Comparison of ENCODE assay signal across 10 mouse cellular contexts in genomic region chr11:78358330-78359007, GRCm38 (mm10). TPM values are rescaled to one million over a fixed set of nuclear protein-coding genes. Genes with fewer than 3 reads are reported as not detected.
DNase-seq lines count a peak whose midpoint lies in the region; ATAC-seq and TF ChIP-seq lines count a peak whose summit lies in the region.
"Had no signal": no experiment of that assay in that cellular context is flagged by ENCODE, and none has a peak within 500 bp of the region (broad histone marks: within the 10 kb centered on the region; RNA-seq: fewer than 3 reads in every experiment).

No protein-coding gene starts in this region.

- TF ChIP-seq EP300 in liver, embryonic 14.5 days (IDR thresholded peaks at IDR 0.05; ENCODE audit: low read depth), result no peak

- 20% methylated on average over 22 of the region's 22 CpGs for WGBS in liver, embryonic 12.5 days (ENCODE audit: insufficient replicate concordance)
- 22% methylated on average over 22 of the region's 22 CpGs for WGBS in liver, embryonic 14.5 days (ENCODE audit: insufficient replicate concordance)

- peaks cover 12% of the 10 kb centered on the region; the same call in 1 of the 2 replicates for H3K4me1 ChIP-seq in liver, embryonic 12.5 days
- peaks cover 0 to 2% of the 10 kb centered on the region in 2 experiments; a peak in 1 of 4 replicates for H3K4me1 ChIP-seq in liver, embryonic 14.5 days (replicated peaks; ENCODE audit: control insufficient read depth in 2 of 2, insufficient read depth in 2 of 2, low read length in 1 of 2)

- H3K9me3 ChIP-seq in liver, embryonic 12.5 days (replicated peaks), result no peaks in the 10 kb centered on the region
- no peaks in the 10 kb centered on the region for H3K9me3 ChIP-seq in liver, embryonic 14.5 days (ENCODE audit: control insufficient read depth, low read length)

- DNase-seq in adrenal gland, postnatal 25 days, result peak; percentile 53
- no peak for DNase-seq in adrenal gland, postnatal 4 days (ENCODE audit: low spot score in 2 of 2)
- DNase-seq in liver, result peak; percentile 64
- peak; percentile 53 for DNase-seq in c-Kit-positive CD71-positive TER-119-negative erythroid progenitor cells, embryonic 14.5 days (ENCODE audit: low read depth)
- no peak for DNase-seq in liver, embryonic 14.5 days (ENCODE audit: low read depth in 3 of 3, low spot score in 3 of 3)
- peak; percentile 63 for DNase-seq in thymus, postnatal 25 days
- no peak for DNase-seq in adrenal gland, adult 2 months

- H3K9ac ChIP-seq in liver, embryonic 12.5 days, result no peak overlapping the region
- H3K9ac ChIP-seq in liver, embryonic 14.5 days (replicated peaks), result no peak overlapping the region

- no peak overlapping the region for H3K4me3 ChIP-seq in liver, embryonic 12.5 days
- no peak overlapping the region for H3K4me3 ChIP-seq in liver, embryonic 14.5 days (ENCODE audit: insufficient read depth in 1 of 2, low read depth in 2 of 2, low read length in 2 of 2)

- no peaks in the 10 kb centered on the region; the same call in 1 of the 2 replicates for H3K27me3 ChIP-seq in liver, embryonic 12.5 days (replicated peaks)
- no peaks in the 10 kb centered on the region for H3K27me3 ChIP-seq in liver, embryonic 14.5 days (ENCODE audit: control insufficient read depth, insufficient read depth, low read length)
- H3K27me3 ChIP-seq: Patski had no signal

- no peaks in the 10 kb centered on the region for H3K36me3 ChIP-seq in liver, embryonic 12.5 days
- H3K36me3 ChIP-seq in liver, embryonic 14.5 days (replicated peaks; ENCODE audit: control insufficient read depth, insufficient read depth, low read depth), result no peaks in the 10 kb centered on the region

- peak; percentile 87 for TF ChIP-seq CTCF in liver, embryonic 14.5 days (IDR thresholded peaks at IDR 0.05; ENCODE audit: low read depth)

- H3K4me2 ChIP-seq in liver, embryonic 12.5 days, result no peak overlapping the region
- H3K4me2 ChIP-seq in liver, embryonic 14.5 days (ENCODE audit: low read depth), result no peak overlapping the region

- H3K27ac ChIP-seq in liver, embryonic 12.5 days, result no peak overlapping the region
- no peak overlapping the region for H3K27ac ChIP-seq in liver, embryonic 14.5 days

- ATAC-seq in liver, embryonic 12.5 days, result no peak
- ATAC-seq in liver, embryonic 14.5 days (ENCODE audit: insufficient read depth), result no peak
- ATAC-seq: Patski had no signal

RNA-seq across cellular contexts. Expression of gene Unc119, which starts 15.2 kb away (rescaled TPM):
- 27.3 and 45.5 TPM in 2 replicates for total RNA-seq in adrenal gland, postnatal 25 days (2021)
- 10 to 100 TPM; 55.7 to 67.1 TPM for total RNA-seq in adrenal gland, postnatal 4 days (2021)
- 46.5 and 50.4 TPM in 2 replicates for polyA plus RNA-seq in liver, embryonic 12.5 days (2016; fragmentation: Nextera tagmentation; extraction: Ambion mirVana)
- polyA plus RNA-seq in liver, embryonic 14.5 days (2012; rRNA removed), result 33.5 and 40.3 TPM in 2 replicates
- 20.9 and 25.2 TPM in 2 replicates for polyA plus RNA-seq in liver, embryonic 14.5 days (2014; fragmentation: Nextera tagmentation; extraction: Ambion mirVana)
- 10 to 100 TPM; 35.3 to 44.1 TPM for total RNA-seq in adrenal gland, adult 2 months (2021)
- 60.4 and 65.4 TPM in 2 replicates for polyA plus RNA-seq in adrenal gland, adult 2 months (2012; rRNA removed)

RNA-seq across cellular contexts. Expression of gene Foxn1, which starts 27.9 kb away (rescaled TPM):
- total RNA-seq in adrenal gland, postnatal 25 days (2021), result 0.36 and 0.86 TPM in 2 replicates
- total RNA-seq in adrenal gland, postnatal 4 days (2021), result under 1 TPM; 0.08 to 0.17 TPM
- not detected in 2 replicates for polyA plus RNA-seq in liver, embryonic 12.5 days (2016; fragmentation: Nextera tagmentation; extraction: Ambion mirVana)
- polyA plus RNA-seq in liver, embryonic 14.5 days (2012; rRNA removed), result not detected in 2 replicates
- not detected in 2 replicates for polyA plus RNA-seq in liver, embryonic 14.5 days (2014; fragmentation: Nextera tagmentation; extraction: Ambion mirVana)
- total RNA-seq in adrenal gland, adult 2 months (2021), result under 1 TPM; 0.29 to 0.41 TPM
- polyA plus RNA-seq in adrenal gland, adult 2 months (2012; rRNA removed), result 0.27 and 0.35 TPM in 2 replicates
- total RNA-seq: heart, adult 18-20 months had no signal

RNA-seq across cellular contexts. Expression of gene Pigs, which starts 30.3 kb away (rescaled TPM):
- 57.0 and 63.2 TPM in 2 replicates for total RNA-seq in adrenal gland, postnatal 25 days (2021)
- 10 to 100 TPM; 58.2 to 58.3 TPM for total RNA-seq in adrenal gland, postnatal 4 days (2021)
- polyA plus RNA-seq in liver, embryonic 12.5 days (2016; fragmentation: Nextera tagmentation; extraction: Ambion mirVana), result 40.8 and 42.6 TPM in 2 replicates
- 19.6 and 22.0 TPM in 2 replicates for polyA plus RNA-seq in liver, embryonic 14.5 days (2012; rRNA removed)
- polyA plus RNA-seq in liver, embryonic 14.5 days (2014; fragmentation: Nextera tagmentation; extraction: Ambion mirVana), result 23.5 and 26.1 TPM in 2 replicates
- total RNA-seq in adrenal gland, adult 2 months (2021), result 10 to 100 TPM; 57.3 to 61.3 TPM
- 161 and 184 TPM in 2 replicates for polyA plus RNA-seq in adrenal gland, adult 2 months (2012; rRNA removed)

RNA-seq across cellular contexts. Expression of gene Aldoc, which starts 35.7 kb away (rescaled TPM):
- 20.9 and 23.2 TPM in 2 replicates for total RNA-seq in adrenal gland, postnatal 25 days (2021)
- 10 to 100 TPM; 15.3 to 16.2 TPM for total RNA-seq in adrenal gland, postnatal 4 days (2021)
- 4.7 and 5.1 TPM in 2 replicates for polyA plus RNA-seq in liver, embryonic 12.5 days (2016; fragmentation: Nextera tagmentation; extraction: Ambion mirVana)
- polyA plus RNA-seq in liver, embryonic 14.5 days (2012; rRNA removed), result 4.2 TPM in 2 replicates
- 6.0 and 6.6 TPM in 2 replicates for polyA plus RNA-seq in liver, embryonic 14.5 days (2014; fragmentation: Nextera tagmentation; extraction: Ambion mirVana)
- 10 to 100 TPM; 25.1 to 28.0 TPM for total RNA-seq in adrenal gland, adult 2 months (2021)
- polyA plus RNA-seq in adrenal gland, adult 2 months (2012; rRNA removed), result 15.7 and 26.0 TPM in 2 replicates

RNA-seq across cellular contexts. Expression of gene Spag5, which starts 57.1 kb away (rescaled TPM):
- total RNA-seq in adrenal gland, postnatal 25 days (2021), result 9.5 and 10.7 TPM in 2 replicates
- total RNA-seq in adrenal gland, postnatal 4 days (2021), result 10 to 100 TPM; 28.8 to 31.5 TPM
- polyA plus RNA-seq in liver, embryonic 12.5 days (2016; fragmentation: Nextera tagmentation; extraction: Ambion mirVana), result 38.6 and 40.0 TPM in 2 replicates
- polyA plus RNA-seq in liver, embryonic 14.5 days (2012; rRNA removed), result 27.8 and 39.7 TPM in 2 replicates
- polyA plus RNA-seq in liver, embryonic 14.5 days (2014; fragmentation: Nextera tagmentation; extraction: Ambion mirVana), result 27.6 and 31.5 TPM in 2 replicates
- total RNA-seq in adrenal gland, adult 2 months (2021), result 1 to 10 TPM; 3.0 to 4.1 TPM
- 1.9 and 3.6 TPM in 2 replicates for polyA plus RNA-seq in adrenal gland, adult 2 months (2012; rRNA removed)

Comparison
In these comparisons a context has a peak if more than half of its experiments do, and no peak if none do; other contexts are left out.
1. DNase-seq: peak in adrenal gland, postnatal 25 days (single experiment), liver (single experiment), c-Kit-positive CD71-positive TER-119-negative erythroid progenitor cells, embryonic 14.5 days (single experiment) and thymus, postnatal 25 days (single experiment); none in adrenal gland, postnatal 4 days (0 of 2), liver, embryonic 14.5 days (0 of 3) and adrenal gland, adult 2 months (single experiment).